Mouse (Mus musculus) adrenal gland, postnatal 10 days (tissue): ENCODE measurements around the gene Dzip1. TPM values are rescaled to one million over a fixed set of nuclear protein-coding genes. Genes with fewer than 3 reads are reported as not detected.

Experiments used
- DNase-seq: peaks from one replicate; pipeline ENCODE4 v3.0.0; 2021; ENCODE audit warnings: mixed read lengths
- total RNA-seq, 2 experiments: library from RNA; stranded (reverse); gene quantifications; 2 replicates each; pipeline ENCODE4 v1.2.3; 2021

Gene Dzip1
- total RNA-seq, 2 experiments from 2014 or later = 12.3 to 15.7 TPM

GRCm38 (mm10) chr14:118874126-118874525 lies 51.1 kb downstream of the Dzip1 start:
- peak; percentile 60 for DNase-seq

- DNase-seq = no peak
Observed at GRCm38 (mm10) chr14:118869712-118870111, 55.5 kb downstream of the Dzip1 start.

GRCm38 (mm10) chr14:118868102-118868724 lies 57.0 kb downstream of the Dzip1 start:
- no peak for DNase-seq

- DNase-seq = no peak
Observed at GRCm38 (mm10) chr14:118867366-118867765, 57.9 kb downstream of the Dzip1 start.

- no peak for DNase-seq
Observed at GRCm38 (mm10) chr14:118866014-118866811, 59.0 kb downstream of the Dzip1 start.

GRCm38 (mm10) chr14:118864905-118865304 lies 60.4 kb downstream of the Dzip1 start:
- no peak for DNase-seq

GRCm38 (mm10) chr14:118862253-118862652 lies 63.0 kb downstream of the Dzip1 start:
- no peak for DNase-seq

- DNase-seq = no peak
Observed at GRCm38 (mm10) chr14:118858318-118858717, 66.9 kb downstream of the Dzip1 start.

GRCm38 (mm10) chr14:118856563-118856962 lies 68.7 kb downstream of the Dzip1 start:
- no peak for DNase-seq

- DNase-seq = peak; percentile 10
Observed at GRCm38 (mm10) chr14:118855141-118855800, 70.0 kb downstream of the Dzip1 start.

- peak; percentile 63 for DNase-seq
Observed at GRCm38 (mm10) chr14:118854371-118855114, 70.7 kb downstream of the Dzip1 start.

GRCm38 (mm10) chr14:118851496-118852107 lies 73.7 kb downstream of the Dzip1 start:
- DNase-seq = no peak

GRCm38 (mm10) chr14:118850696-118851035 lies 74.6 kb downstream of the Dzip1 start:
- DNase-seq = no peak

- DNase-seq = no peak
Observed at GRCm38 (mm10) chr14:118850011-118850695, 75.1 kb downstream of the Dzip1 start.

- DNase-seq = no peak
Observed at GRCm38 (mm10) chr14:118848171-118848570, 77.1 kb downstream of the Dzip1 start.

- no peak for DNase-seq
Observed at GRCm38 (mm10) chr14:118846834-118847233, 78.4 kb downstream of the Dzip1 start.

- no peak for DNase-seq
Observed at GRCm38 (mm10) chr14:118842353-118842752, 82.9 kb downstream of the Dzip1 start.

GRCm38 (mm10) chr14:118840027-118840426 lies 85.2 kb downstream of the Dzip1 start:
- no peak for DNase-seq

GRCm38 (mm10) chr14:118839416-118839815 lies 85.8 kb downstream of the Dzip1 start:
- DNase-seq = no peak

GRCm38 (mm10) chr14:118838556-118839120 lies 86.6 kb downstream of the Dzip1 start:
- DNase-seq = no peak

- no peak for DNase-seq
Observed at GRCm38 (mm10) chr14:118836754-118837153, 88.5 kb downstream of the Dzip1 start.
